Mouse (Mus musculus): ENCODE measurements at regions not wholly inside any gene's neighbourhood (a gene's known extent, or its start where the extent isn't known, plus 50 kb on each side); places are given as distances from the start of the nearest gene placed in this dataset.
"Not testable (repeated sequence)": the region's sequence is repeated elsewhere in the genome, so short reads cannot be mapped to it uniquely, and the experiment has no call there.

- ATAC-seq (replicated peaks; ENCODE audit: low FRiP score, low TSS enrichment, poor library complexity, severe bottlenecking), result no peak
These were observed 158.3 kb upstream of the Ptprz1 start for GRCm38 (mm10) chr6:22716864-22717557.

- no peak for ATAC-seq (replicated peaks; ENCODE audit: low FRiP score, low TSS enrichment, poor library complexity, severe bottlenecking)
These were observed 159.0 kb upstream of the Ptprz1 start for GRCm38 (mm10) chr6:22716144-22716856.

- ATAC-seq (replicated peaks; ENCODE audit: low FRiP score, low TSS enrichment, poor library complexity, severe bottlenecking), result no peak
These were observed 177.1 kb upstream of the Ptprz1 start for GRCm38 (mm10) chr6:22698187-22698586.

- ATAC-seq (replicated peaks; ENCODE audit: low FRiP score, low TSS enrichment, poor library complexity, severe bottlenecking), result no peak
These were observed 186.6 kb upstream of the Ptprz1 start for GRCm38 (mm10) chr6:22688678-22689126.

GRCm38 (mm10) chr6:22674586-22674929, 200.7 kb upstream of the Ptprz1 start:
- ATAC-seq (replicated peaks; ENCODE audit: low FRiP score, low TSS enrichment, poor library complexity, severe bottlenecking), result no peak

- ATAC-seq (replicated peaks; ENCODE audit: low FRiP score, low TSS enrichment, poor library complexity, severe bottlenecking), result no peak
These were observed 201.2 kb upstream of the Ptprz1 start for GRCm38 (mm10) chr6:22673919-22674585.

- ATAC-seq (replicated peaks; ENCODE audit: low FRiP score, low TSS enrichment, poor library complexity, severe bottlenecking), result no peak
These were observed 203.8 kb upstream of the Ptprz1 start for GRCm38 (mm10) chr6:22671524-22671923.

- ATAC-seq (replicated peaks; ENCODE audit: low FRiP score, low TSS enrichment, poor library complexity, severe bottlenecking), result no peak
These were observed 206.9 kb upstream of the Ptprz1 start for GRCm38 (mm10) chr6:22668190-22668975.

GRCm38 (mm10) chr6:22657401-22657800, 217.9 kb upstream of the Ptprz1 start:
- not testable (repeated sequence) for ATAC-seq (replicated peaks; ENCODE audit: low FRiP score, low TSS enrichment, poor library complexity, severe bottlenecking)

- no peak for ATAC-seq (replicated peaks; ENCODE audit: low FRiP score, low TSS enrichment, poor library complexity, severe bottlenecking)
These were observed 235.2 kb upstream of the Ptprz1 start for GRCm38 (mm10) chr6:22640100-22640499.

- no peak for ATAC-seq (replicated peaks; ENCODE audit: low FRiP score, low TSS enrichment, poor library complexity, severe bottlenecking)
These were observed 240.2 kb upstream of the Ptprz1 start for GRCm38 (mm10) chr6:22635141-22635540.

GRCm38 (mm10) chr6:22634740-22635139, 240.6 kb upstream of the Ptprz1 start:
- no peak for ATAC-seq (replicated peaks; ENCODE audit: low FRiP score, low TSS enrichment, poor library complexity, severe bottlenecking)

- no peak for ATAC-seq (replicated peaks; ENCODE audit: low FRiP score, low TSS enrichment, poor library complexity, severe bottlenecking)
These were observed 235.5 kb upstream of the Fam3c start for GRCm38 (mm10) chr6:22591592-22591991.

GRCm38 (mm10) chr6:22584851-22585250, 228.8 kb upstream of the Fam3c start:
- no peak for ATAC-seq (replicated peaks; ENCODE audit: low FRiP score, low TSS enrichment, poor library complexity, severe bottlenecking)

GRCm38 (mm10) chr6:22572925-22573324, 216.9 kb upstream of the Fam3c start:
- no peak for ATAC-seq (replicated peaks; ENCODE audit: low FRiP score, low TSS enrichment, poor library complexity, severe bottlenecking)

- no peak for ATAC-seq (replicated peaks; ENCODE audit: low FRiP score, low TSS enrichment, poor library complexity, severe bottlenecking)
These were observed 211.8 kb upstream of the Fam3c start for GRCm38 (mm10) chr6:22567891-22568290.

GRCm38 (mm10) chr6:22548296-22549245, 192.5 kb upstream of the Fam3c start:
- ATAC-seq (replicated peaks; ENCODE audit: low FRiP score, low TSS enrichment, poor library complexity, severe bottlenecking), result no peak

GRCm38 (mm10) chr6:22541603-22542002, 185.6 kb upstream of the Fam3c start:
- no peak for ATAC-seq (replicated peaks; ENCODE audit: low FRiP score, low TSS enrichment, poor library complexity, severe bottlenecking)

GRCm38 (mm10) chr6:22538254-22538653, 182.2 kb upstream of the Fam3c start:
- ATAC-seq (replicated peaks; ENCODE audit: low FRiP score, low TSS enrichment, poor library complexity, severe bottlenecking), result no peak

Measured in megakaryocyte-erythroid progenitor cell, adult 5-6 weeks (primary cell).